Mouse (Mus musculus): ENCODE data around the gene Grin2c. TPM values are rescaled to one million over a fixed set of nuclear protein-coding genes. Genes with fewer than 3 reads are reported as not detected.

Grin2c gene
- polyA plus RNA-seq, 1 experiment = 0.01 TPM

DNA sequence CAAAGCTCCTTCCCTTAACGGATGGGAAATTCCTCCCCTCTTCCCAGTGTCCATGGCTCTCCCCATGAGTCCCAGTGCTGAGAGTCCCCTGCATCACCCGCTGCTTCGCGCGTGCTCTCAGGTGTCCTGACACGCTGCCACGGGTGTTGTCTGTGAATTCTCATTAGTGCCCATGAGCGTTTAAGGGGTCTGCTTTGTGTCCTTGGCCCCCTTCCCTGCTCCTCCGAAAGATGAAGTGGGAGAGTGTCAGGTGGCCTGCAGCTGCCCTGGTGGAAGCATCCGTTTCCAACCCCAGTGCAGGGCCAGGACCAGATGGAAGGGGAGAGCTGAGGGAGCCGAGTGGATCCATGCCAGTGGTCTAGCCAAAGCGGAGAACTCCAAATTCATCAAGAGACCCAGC is 58.9 kb downstream of the Grin2c start:
- no peak overlapping the region for H3K4me3 ChIP-seq (replicated peaks)
- H3K36me3 ChIP-seq (ENCODE audit: control insufficient read depth) = peaks cover 28% of the 10 kb centered on the region
- H3K27me3 ChIP-seq (ENCODE audit: control insufficient read depth) = no peaks in the 10 kb centered on the region
- H3K4me1 ChIP-seq (ENCODE audit: control insufficient read depth) = no peaks in the 10 kb centered on the region
- TF ChIP-seq GATA1 (IDR thresholded peaks at IDR 0.05; ENCODE audit: low read length) (no peak), TAL1 (IDR thresholded peaks at IDR 0.05; ENCODE audit: low read length) (no peak)
- no peaks in the 10 kb centered on the region for H3K9me3 ChIP-seq (ENCODE audit: control insufficient read depth, low read length)

- Histone ChIP-seq H3K4me1 (ENCODE audit: control insufficient read depth) (no peaks in the 10 kb centered on the region), H3K9me3 (ENCODE audit: control insufficient read depth, low read length) (no peaks in the 10 kb centered on the region), H3K4me3 (replicated peaks) (no peak overlapping the region), H3K27me3 (ENCODE audit: control insufficient read depth) (no peaks in the 10 kb centered on the region), H3K36me3 (ENCODE audit: control insufficient read depth) (peaks cover 44% of the 10 kb centered on the region)
- TF ChIP-seq TAL1 (IDR thresholded peaks at IDR 0.05; ENCODE audit: low read length) (no peak), GATA1 (IDR thresholded peaks at IDR 0.05; ENCODE audit: low read length) (no peak)
Observed at GRCm38 (mm10) chr11:115202756-115203155, 64.3 kb downstream of the Grin2c start.

DNA sequence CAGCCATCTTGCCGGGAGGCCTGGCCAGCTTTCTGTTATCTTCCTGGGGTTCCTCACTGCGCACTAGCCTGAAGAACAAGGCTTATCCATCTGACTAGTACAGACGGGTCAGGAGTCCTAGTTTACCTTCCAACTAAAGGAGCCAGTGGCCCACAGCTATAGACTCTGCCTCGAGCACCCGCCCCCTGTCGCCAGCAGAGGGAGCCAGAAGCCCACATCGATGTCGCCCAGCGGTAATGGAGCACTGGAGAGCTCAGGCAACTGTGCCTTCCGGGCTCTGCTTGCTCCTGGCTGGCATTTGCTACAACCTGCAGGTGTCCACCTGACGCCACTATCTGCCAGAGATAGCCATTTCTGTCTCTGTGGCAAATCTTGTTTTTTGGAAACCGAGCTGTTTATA is 64.7 kb downstream of the Grin2c start:
- no peaks in the 10 kb centered on the region for H3K27me3 ChIP-seq (ENCODE audit: control insufficient read depth)
- no peak overlapping the region for H3K4me3 ChIP-seq (replicated peaks)
- H3K9me3 ChIP-seq (ENCODE audit: control insufficient read depth, low read length) = no peaks in the 10 kb centered on the region
- H3K4me1 ChIP-seq (ENCODE audit: control insufficient read depth) = no peaks in the 10 kb centered on the region
- TF ChIP-seq GATA1 (IDR thresholded peaks at IDR 0.05; ENCODE audit: low read length) (no peak), TAL1 (IDR thresholded peaks at IDR 0.05; ENCODE audit: low read length) (no peak)
- peaks cover 45% of the 10 kb centered on the region for H3K36me3 ChIP-seq (ENCODE audit: control insufficient read depth)

- Histone ChIP-seq H3K4me1 (ENCODE audit: control insufficient read depth) (peaks cover 6% of the 10 kb centered on the region), H3K27me3 (ENCODE audit: control insufficient read depth) (no peaks in the 10 kb centered on the region), H3K9me3 (ENCODE audit: control insufficient read depth, low read length) (no peaks in the 10 kb centered on the region), H3K4me3 (replicated peaks) (no peak overlapping the region), H3K36me3 (ENCODE audit: control insufficient read depth) (peaks cover 32% of the 10 kb centered on the region)
- no peak for TF ChIP-seq TAL1 (IDR thresholded peaks at IDR 0.05; ENCODE audit: low read length)
- TF ChIP-seq GATA1 (IDR thresholded peaks at IDR 0.05; ENCODE audit: low read length) = no peak
Observed at GRCm38 (mm10) chr11:115200520-115200919, 66.5 kb downstream of the Grin2c start.

Other genes starting within 250 kb of the Grin2c start
- not detected in 2 replicates for gene Cd300ld4, start 240.2 kb downstream of the Grin2c start, polyA plus RNA-seq (2012)
- gene Cd300ld5, start 229.5 kb downstream of the Grin2c start, polyA plus RNA-seq (2012) = not detected in 2 replicates
- not detected in 2 replicates for gene Cd300ld3, start 218.8 kb downstream of the Grin2c start, polyA plus RNA-seq (2012)
- not detected in 2 replicates for gene Cd300e, start 205.1 kb downstream of the Grin2c start, polyA plus RNA-seq (2012)
- 0.01 TPM in 1 of 2 replicates, not detected in the other for gene Rab37, start 175.8 kb downstream of the Grin2c start, polyA plus RNA-seq (2012)
- not detected in 2 replicates for gene Cd300lf, start 133.3 kb downstream of the Grin2c start, polyA plus RNA-seq (2012)
- gene Slc9a3r1, start 103.9 kb downstream of the Grin2c start, polyA plus RNA-seq (2012) = 1.8 and 2.1 TPM in 2 replicates
- 0.21 and 0.29 TPM in 2 replicates for gene Tmem104, start 79.8 kb downstream of the Grin2c start, polyA plus RNA-seq (2012)
- gene Nat9, start 79.4 kb downstream of the Grin2c start, polyA plus RNA-seq (2012) = 0.99 and 1.5 TPM in 2 replicates
- gene Fdxr, start 9.8 kb upstream of the Grin2c start, polyA plus RNA-seq (2012) = 1.3 and 1.5 TPM in 2 replicates
- gene Fads6, start 30.4 kb upstream of the Grin2c start, polyA plus RNA-seq (2012) = 0.01 TPM in 1 of 2 replicates, not detected in the other
- gene Otop2, start 39.9 kb upstream of the Grin2c start, polyA plus RNA-seq (2012) = not detected in 2 replicates
- not detected in 2 replicates for gene Ush1g, start 54.8 kb upstream of the Grin2c start, polyA plus RNA-seq (2012)
- gene Otop3, start 67.5 kb upstream of the Grin2c start, polyA plus RNA-seq (2012) = not detected in 2 replicates
- gene Hid1, start 100.5 kb upstream of the Grin2c start, polyA plus RNA-seq (2012) = 0.03 TPM in 1 of 2 replicates, not detected in the other
- gene Cdr2l, start 114.7 kb upstream of the Grin2c start, polyA plus RNA-seq (2012) = 0.01 TPM in 1 of 2 replicates, not detected in the other
- 5.7 and 6.6 TPM in 2 replicates for gene Mrpl58, start 136.5 kb upstream of the Grin2c start, polyA plus RNA-seq (2012)
- 19.5 and 23.1 TPM in 2 replicates for gene Atp5h, start 152.7 kb upstream of the Grin2c start, polyA plus RNA-seq (2012)
- gene Kctd2, start 152.9 kb upstream of the Grin2c start, polyA plus RNA-seq (2012) = 1.3 and 1.9 TPM in 2 replicates
- gene Trim80, start 173.3 kb upstream of the Grin2c start, polyA plus RNA-seq (2012) = not detected in 2 replicates
- 0.02 TPM in 1 of 2 replicates, not detected in the other for gene Slc16a5, start 195.2 kb upstream of the Grin2c start, polyA plus RNA-seq (2012)
- gene Armc7, start 208.4 kb upstream of the Grin2c start, polyA plus RNA-seq (2012) = 0.73 and 0.87 TPM in 2 replicates
- 4.8 and 6.4 TPM in 2 replicates for gene Nt5c, start 224.6 kb upstream of the Grin2c start, polyA plus RNA-seq (2012)
- 82.3 and 86.6 TPM in 2 replicates for gene Jpt1, start 247.1 kb upstream of the Grin2c start, polyA plus RNA-seq (2012)

Data from erythroblast, embryonic 14.5 days (primary cell).